Mouse (Mus musculus) induced T-regulatory cell, adult 2 months (primary cell): Measurements from ENCODE around the gene Prss38.

Source experiments
- DNase-seq: peaks from one replicate; pipeline ENCODE4 v3.0.0-alpha.2; 2012; ENCODE audit warnings: low read depth

Prss38 gene

DNA sequence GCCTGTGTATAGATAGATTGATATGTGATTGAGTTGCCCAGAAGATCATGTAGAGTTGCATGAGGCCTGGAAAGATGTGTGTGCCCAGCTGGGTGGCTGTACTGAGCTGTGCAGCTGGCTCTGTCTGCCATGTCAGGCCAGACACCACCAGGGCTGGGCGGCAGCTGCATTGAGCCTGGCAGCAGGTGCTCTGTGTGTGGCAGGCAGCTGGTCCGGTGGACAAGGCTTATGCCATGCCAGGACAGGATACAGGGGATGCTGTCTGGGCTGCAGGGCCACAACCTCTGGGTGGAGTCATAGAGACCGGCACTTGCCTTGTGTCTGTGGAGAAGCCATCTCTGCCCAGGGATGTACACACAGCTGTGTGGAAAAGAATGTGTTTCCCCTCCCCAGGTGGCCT is 52.5 kb downstream of the Prss38 start:
- no peak for DNase-seq
